Mouse (Mus musculus) liver, adult 2 months (tissue): ENCODE measurements around the gene Plcl2. TPM values are rescaled to one million over a fixed set of nuclear protein-coding genes. Genes with fewer than 3 reads are reported as not detected.

ENCODE experiments used
- DNase-seq: peaks from one replicate; pipeline ENCODE4 v3.0.0-alpha.2; 2011; ENCODE audit warnings: low read depth, low spot score; ENCODE audit errors: extremely low read depth
- H3K27ac ChIP-seq: fragments of 200-500 bp; replicated peaks from 2 replicates; pipeline ENCODE4 v1.5.1; 2012; ENCODE audit warnings: low read depth, mild to moderate bottlenecking, control low read depth, inconsistent platforms, low read length; ENCODE audit not compliant: insufficient read depth
- H3K27me3 ChIP-seq: fragments of 200-500 bp; 2 replicates; pipeline ENCODE4 v1.6.1; 2012; ENCODE audit warnings: mild to moderate bottlenecking, moderate library complexity, low read length, inconsistent platforms; ENCODE audit not compliant: control insufficient read depth, insufficient read depth
- H3K36me3 ChIP-seq: fragments of 200-500 bp; 2 replicates; pipeline ENCODE4 v1.6.1; 2012; ENCODE audit warnings: low read length, inconsistent platforms; ENCODE audit not compliant: control insufficient read depth, insufficient read depth
- H3K4me1 ChIP-seq: fragments of 200-500 bp; 2 replicates; pipeline ENCODE4 v1.6.1; 2011; ENCODE audit warnings: low read length; ENCODE audit not compliant: control insufficient read depth, insufficient read depth
- H3K4me3 ChIP-seq: fragments of 200-500 bp; 2 replicates; pipeline ENCODE4 v1.5.1; 2011; ENCODE audit warnings: low read depth, mild to moderate bottlenecking, control low read depth, low read length, moderate library complexity; ENCODE audit not compliant: insufficient read depth
- H3K79me2 ChIP-seq: fragments of 200-500 bp; 2 replicates; pipeline ENCODE4 v1.6.1; 2012; ENCODE audit warnings: inconsistent platforms, mild to moderate bottlenecking, low read length, moderate library complexity; ENCODE audit not compliant: control insufficient read depth, insufficient read depth
- H3K9ac ChIP-seq: fragments of 200-500 bp; 2 replicates; pipeline ENCODE4 v1.6.1; 2012; ENCODE audit warnings: low read depth, mild to moderate bottlenecking, control low read depth, inconsistent platforms, low read length
- CTCF ChIP-seq: fragments of 200-500 bp; IDR thresholded peaks from 2 replicates; pipeline ENCODE4 v1.5.1; 2011; ENCODE audit warnings: low read depth, low read length, control low read depth
- POLR2A ChIP-seq: fragments of 200-500 bp; IDR thresholded peaks from 2 replicates; pipeline ENCODE4 v1.6.1; 2011; ENCODE audit warnings: low read length, control low read depth; ENCODE audit not compliant: insufficient read depth; ENCODE audit errors: extremely low read depth
- WGBS: fragments of 180-500 bp; shearing (Covaris S2); methylation state at CpG from one replicate; pipeline ENCODE4 v1.1.7; 2018; 5-methylcytosine and 5-hydroxymethylcytosine counted together
- polyA plus RNA-seq: library from polyadenylated mRNA; depleted of rRNA; stranded (reverse); fragments of >200 nt; gene quantifications from 2 replicates; pipeline ENCODE4 v1.2.3, GENCODE M21; 2012
- total RNA-seq: library from RNA; depleted of rRNA; stranded (reverse); fragments of >200 nt; gene quantifications from 2 replicates; pipeline ENCODE4 v1.2.3, GENCODE M21; 2014

Plcl2 gene
- total and polyA plus RNA-seq, 2 experiments: 4.2 to 12.4 TPM

DNA sequence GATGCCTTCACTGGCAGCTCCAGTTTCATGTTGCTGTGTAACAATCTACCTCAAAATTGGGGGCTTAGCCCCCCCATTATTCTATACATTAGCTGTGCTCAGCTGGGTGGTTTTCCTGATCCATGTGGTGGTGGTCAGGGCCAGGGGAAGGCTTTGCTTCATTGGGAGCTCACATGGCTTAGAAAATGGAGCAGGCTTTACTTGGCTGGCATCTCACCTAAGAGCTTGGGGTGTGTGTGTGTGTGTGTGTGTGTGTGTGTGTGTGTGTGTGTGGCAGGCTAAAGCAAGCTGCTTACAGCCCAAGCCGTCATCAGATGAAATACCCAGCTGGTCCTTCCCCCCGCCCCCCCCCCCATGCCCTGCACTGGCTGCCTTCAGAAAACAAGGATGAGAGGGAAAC lies 169.5 kb downstream of the Plcl2 start:
- no peak overlapping the region for H3K9ac ChIP-seq
- H3K27ac ChIP-seq: peak overlapping the region; percentile 59
- H3K79me2 ChIP-seq: no peaks in the 10 kb centered on the region
- no peaks in the 10 kb centered on the region for H3K27me3 ChIP-seq
- DNase-seq: no peak
- TF ChIP-seq POLR2A (no peak), CTCF (no peak)
- H3K4me1 ChIP-seq: no peaks in the 10 kb centered on the region
- 87% methylated on average over 2 of the region's 2 CpGs for WGBS
- H3K36me3 ChIP-seq: no peaks in the 10 kb centered on the region
- no peak overlapping the region for H3K4me3 ChIP-seq

GRCm38 (mm10) chr17:50679613-50680534 lies 170.7 kb downstream of the Plcl2 start:
- Histone ChIP-seq H3K79me2 (no peaks in the 10 kb centered on the region), H3K27ac (no peak overlapping the region), H3K27me3 (no peaks in the 10 kb centered on the region), H3K4me1 (peaks cover 2% of the 10 kb centered on the region), H3K4me3 (no peak overlapping the region), H3K36me3 (no peaks in the 10 kb centered on the region), H3K9ac (no peak overlapping the region)
- no peak for TF ChIP-seq POLR2A
- TF ChIP-seq CTCF: no peak
- 94% methylated on average over 12 of the region's 12 CpGs for WGBS
- DNase-seq: no peak

DNA sequence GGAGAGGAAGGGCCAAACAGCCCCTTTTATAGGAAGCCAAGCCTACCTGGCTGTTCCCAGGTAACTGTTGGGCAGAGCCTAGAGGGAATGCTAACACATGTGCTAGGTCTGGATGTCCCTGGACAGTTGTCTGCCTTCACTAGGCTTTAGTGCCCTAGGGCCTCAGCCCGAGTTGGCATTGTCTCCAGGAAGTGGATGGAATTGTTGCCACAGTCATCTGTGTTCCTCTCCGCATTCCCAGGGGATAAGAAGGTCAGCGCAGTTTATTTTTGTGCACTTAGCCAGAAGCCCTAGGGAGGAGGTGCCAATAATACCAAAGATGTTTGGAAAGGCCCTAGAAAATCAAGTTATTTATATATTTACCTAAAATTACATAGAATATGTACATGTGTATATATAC lies 173.5 kb downstream of the Plcl2 start:
- WGBS: 41% methylated on average over 3 of the region's 3 CpGs
- peak; percentile 76 for DNase-seq
- H3K36me3 ChIP-seq: no peaks in the 10 kb centered on the region
- TF ChIP-seq CTCF (no peak), POLR2A (no peak)
- peaks cover 8% of the 10 kb centered on the region for H3K4me1 ChIP-seq
- no peaks in the 10 kb centered on the region for H3K79me2 ChIP-seq
- H3K27ac ChIP-seq: no peak overlapping the region
- no peak overlapping the region for H3K9ac ChIP-seq
- H3K4me3 ChIP-seq: no peak overlapping the region
- H3K27me3 ChIP-seq: no peaks in the 10 kb centered on the region

DNA sequence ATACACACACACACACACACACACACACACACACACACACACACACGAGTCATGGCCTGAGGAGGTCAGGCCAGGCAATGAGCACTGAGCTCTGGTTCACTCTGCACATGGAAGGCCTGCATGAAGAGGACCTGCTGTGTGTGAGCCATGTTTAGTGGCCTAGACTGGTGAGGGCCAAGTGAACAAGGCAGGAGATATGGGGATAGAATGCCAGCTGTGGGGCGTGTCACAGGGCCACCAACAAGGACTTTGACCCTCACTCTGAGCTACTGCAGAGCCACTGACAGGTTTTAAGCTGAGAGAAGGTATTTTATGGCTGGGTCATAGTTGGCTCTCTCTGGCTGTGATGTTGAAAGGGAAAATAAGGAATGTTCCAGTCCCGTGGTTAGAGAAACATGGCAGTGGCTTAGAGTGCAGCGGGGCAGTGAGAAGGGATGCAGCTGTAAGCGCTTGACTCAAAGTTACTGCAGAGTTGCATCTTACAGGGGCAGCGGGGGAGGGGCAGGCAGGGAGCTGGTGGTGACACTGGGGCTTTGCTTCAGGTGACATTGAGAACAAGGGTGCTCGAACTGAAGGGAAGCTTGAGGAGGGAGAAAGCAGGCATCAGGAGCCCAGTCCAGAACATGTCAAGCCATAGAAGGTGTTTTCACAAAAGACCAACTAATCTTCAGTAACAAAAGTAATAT lies 175.9 kb downstream of the Plcl2 start:
- TF ChIP-seq POLR2A (no peak), CTCF (no peak)
- no peak overlapping the region for H3K9ac ChIP-seq
- H3K79me2 ChIP-seq: no peaks in the 10 kb centered on the region
- peak; percentile 96 for DNase-seq
- no peaks in the 10 kb centered on the region for H3K36me3 ChIP-seq
- H3K27ac ChIP-seq: peak overlapping the region; percentile 33
- H3K27me3 ChIP-seq: no peaks in the 10 kb centered on the region
- 31% methylated on average over 7 of the region's 7 CpGs for WGBS
- no peak overlapping the region for H3K4me3 ChIP-seq
- peaks cover 11% of the 10 kb centered on the region for H3K4me1 ChIP-seq

DNA sequence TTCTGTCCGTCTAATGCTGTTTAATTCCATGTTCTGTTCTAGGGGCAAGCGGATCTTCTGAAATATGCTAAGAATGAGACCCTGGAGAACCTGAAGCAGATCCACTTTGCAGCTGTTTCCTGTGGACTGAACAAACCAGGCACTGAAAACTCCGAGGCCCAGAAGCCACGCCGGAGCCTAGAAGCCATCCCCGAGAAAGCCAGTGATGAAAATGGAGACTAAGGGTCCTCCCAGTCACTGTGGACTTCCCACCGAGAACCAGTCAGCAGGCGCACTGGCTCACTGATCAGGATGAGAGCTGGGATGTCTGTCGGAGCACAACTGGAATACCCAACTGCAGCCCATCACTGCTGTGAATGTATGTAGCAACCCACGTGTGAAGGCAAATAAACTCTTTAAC lies 178.5 kb downstream of the Plcl2 start:
- TF ChIP-seq CTCF (no peak), POLR2A (no peak)
- Histone ChIP-seq H3K4me1 (peaks cover 11% of the 10 kb centered on the region), H3K27me3 (no peaks in the 10 kb centered on the region), H3K4me3 (no peak overlapping the region), H3K79me2 (no peaks in the 10 kb centered on the region), H3K9ac (no peak overlapping the region), H3K36me3 (no peaks in the 10 kb centered on the region), H3K27ac (0 out of 2 replicates have a peak overlapping the region, but pooled peaks have one; percentile 7)
- 88% methylated on average over 10 of the region's 10 CpGs for WGBS
- no peak for DNase-seq
